Mouse (Mus musculus) hematopoietic stem cell, adult 5-6 weeks (primary cell): Measurements from ENCODE around the gene Cggbp1. TPM values are rescaled to one million over a fixed set of nuclear protein-coding genes. Genes with fewer than 3 reads are reported as not detected.

Experiments used
- ATAC-seq, 2 experiments: fragments of 125-278 bp in 1 of 2; replicated peaks in 1 of 2; 2 replicates each; pipeline ENCODE4 v1.8.0; 2016 to 2017; ENCODE audit warnings: inconsistent platforms in 2 of 2, mild to moderate bottlenecking in 2 of 2, moderate number of reproducible peaks in 2 of 2, low read depth in 1 of 2, moderate TSS enrichment in 1 of 2; ENCODE audit not compliant: low FRiP score in 2 of 2, poor library complexity in 2 of 2, severe bottlenecking in 2 of 2, insufficient read depth in 1 of 2, low TSS enrichment in 1 of 2
- total RNA-seq: library from RNA; stranded (forward); fragments of 172-1452, 232-1000 nt; gene quantifications from 2 replicates; pipeline ENCODE4 v1.2.3, GENCODE M21; 2017

The Cggbp1 gene
- total RNA-seq, 1 experiment from 2014 or later: 147 TPM

GRCm38 (mm10) chr16:64899084-64899483, 47.3 kb downstream of the Cggbp1 start:
- ATAC-seq: peak; percentile 87

DNA sequence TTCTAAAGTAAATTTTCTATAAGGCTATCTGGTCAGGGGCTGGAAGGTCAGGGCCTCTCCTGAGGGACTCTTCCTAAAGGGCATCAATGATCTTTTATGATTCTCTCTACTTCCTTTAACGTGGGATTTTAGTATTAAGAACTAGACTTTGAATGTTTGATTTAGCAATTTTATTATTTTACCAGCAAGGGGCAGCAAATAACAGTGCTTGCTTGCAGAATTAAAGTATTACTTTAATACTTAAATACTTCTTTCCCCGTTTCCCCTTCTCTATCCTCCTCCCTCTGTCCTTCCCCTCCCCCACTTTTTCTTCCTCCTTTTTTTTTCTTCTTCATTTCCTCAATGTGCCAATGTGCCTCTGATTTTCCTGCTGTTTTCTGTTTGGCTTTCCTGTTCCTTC, 51.5 kb downstream of the Cggbp1 start:
- no peak for ATAC-seq

DNA sequence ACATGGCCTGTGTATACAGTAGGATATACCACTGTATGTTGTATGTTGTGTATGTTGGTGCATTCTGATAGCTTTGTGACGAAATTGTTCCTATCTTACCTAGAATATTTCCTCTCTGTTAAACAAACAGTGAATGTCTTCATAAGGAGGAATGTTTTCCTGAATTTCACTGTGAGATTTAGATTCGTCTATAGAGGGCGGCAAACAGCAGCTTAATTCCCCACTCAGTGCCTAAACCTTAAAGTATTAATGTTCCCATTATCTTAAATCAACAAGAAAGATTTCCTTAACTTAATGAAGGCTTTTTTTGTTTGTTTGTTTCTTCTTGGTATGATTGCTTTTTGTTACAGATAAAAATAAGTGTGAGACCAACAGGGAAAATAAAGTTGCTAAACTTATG, 55.3 kb downstream of the Cggbp1 start:
- no peak; a peak in 1 of 4 replicates for ATAC-seq

GRCm38 (mm10) chr16:64908747-64909146, 57.0 kb downstream of the Cggbp1 start:
- no peak for ATAC-seq

Other genes starting within 250 kb of the Cggbp1 start
- gene Csnka2ip, start 249.6 kb upstream of the Cggbp1 start, total RNA-seq: not detected in 2 replicates
- gene 4930453N24Rik, start 80.8 kb upstream of the Cggbp1 start, total RNA-seq: 23.8 and 25.6 TPM in 2 replicates
- 19.8 and 33.7 TPM in 2 replicates for gene Zfp654, start 344 bp upstream of the Cggbp1 start, total RNA-seq